Mouse (Mus musculus) macrophage (primary cell): ENCODE measurements around the gene Tmod2. TPM values are rescaled to one million over a fixed set of nuclear protein-coding genes. Genes with fewer than 3 reads are reported as not detected.
"Not testable (repeated sequence)": the region's sequence is repeated elsewhere in the genome, so short reads cannot be mapped to it uniquely, and the experiment has no call there.

ENCODE experiments used
- H3K27ac ChIP-seq: fragments of 350-480 bp; formaldehyde crosslinking; 2 replicates; pipeline ENCODE4 v1.9.0; 2021
- H3K36me3 ChIP-seq: fragments of 350-480 bp; formaldehyde crosslinking; 2 replicates; pipeline ENCODE4 v1.9.0; 2021; ENCODE audit errors: inconsistent target
- H3K4me3 ChIP-seq: fragments of 350-480 bp; formaldehyde crosslinking; 2 replicates; pipeline ENCODE4 v1.9.0; 2021; ENCODE audit errors: inconsistent target
- H3K79me2 ChIP-seq: fragments of 350-480 bp; formaldehyde crosslinking; 2 replicates; pipeline ENCODE4 v1.9.0; 2021; ENCODE audit errors: inconsistent target
- WGBS: methylation state at CpG from one replicate; pipeline ENCODE4 v1.1.7; 2026; ENCODE audit warnings: inconsistent platforms; ENCODE audit not compliant: missing documents; 5-methylcytosine and 5-hydroxymethylcytosine counted together
- polyA plus RNA-seq: library from polyadenylated mRNA; stranded (reverse); fragments of 250-400 nt; gene quantifications from 3 replicates; pipeline ENCODE4 v1.2.4, GENCODE M21; 2018; ENCODE audit warnings: inconsistent platforms

Gene Tmod2
- polyA plus RNA-seq, 1 experiment from 2014 or later = not detected

GRCm38 (mm10) chr9:75549010-75549409 lies 62.1 kb downstream of the Tmod2 start:
- Histone ChIP-seq H3K4me3 (no peak overlapping the region), H3K27ac (no peak overlapping the region), H3K36me3 (no peaks in the 10 kb centered on the region), H3K79me2 (peaks cover 100% of the 10 kb centered on the region)
- WGBS = 42% methylated on average over 8 of the region's 8 CpGs

- no peak overlapping the region for H3K4me3 ChIP-seq
- no peak overlapping the region for H3K27ac ChIP-seq
Measured at GRCm38 (mm10) chr9:75546885-75547553, 64.1 kb downstream of the Tmod2 start.

GRCm38 (mm10) chr9:75545514-75545913 lies 65.6 kb downstream of the Tmod2 start:
- H3K27ac ChIP-seq = no peak overlapping the region

More at GRCm38 (mm10) chr9:75546885-75547553, 64.1 kb downstream of the Tmod2 start:
- Histone ChIP-seq H3K79me2 (peaks cover 100% of the 10 kb centered on the region), H3K36me3 (no peaks in the 10 kb centered on the region)
- WGBS = 25% methylated on average over 12 of the region's 12 CpGs

GRCm38 (mm10) chr9:75541497-75541896 lies 69.6 kb downstream of the Tmod2 start:
- Histone ChIP-seq H3K79me2 (peaks cover 100% of the 10 kb centered on the region), H3K4me3 (no peak overlapping the region), H3K27ac (no peak overlapping the region), H3K36me3 (no peaks in the 10 kb centered on the region)
- 5% methylated on average over 5 of the region's 5 CpGs for WGBS

More at GRCm38 (mm10) chr9:75545514-75545913, 65.6 kb downstream of the Tmod2 start:
- 96% methylated on average over 5 of the region's 8 CpGs for WGBS
- Histone ChIP-seq H3K4me3 (no peak overlapping the region), H3K36me3 (no peaks in the 10 kb centered on the region), H3K79me2 (peaks cover 100% of the 10 kb centered on the region)

GRCm38 (mm10) chr9:75536422-75536821 lies 74.7 kb downstream of the Tmod2 start:
- peaks cover 15% of the 10 kb centered on the region for H3K36me3 ChIP-seq
- no peak overlapping the region for H3K4me3 ChIP-seq
- H3K27ac ChIP-seq = no peak overlapping the region
- WGBS = 81% methylated on average over 1 of the region's 1 CpGs
- peaks cover 95% of the 10 kb centered on the region for H3K79me2 ChIP-seq

GRCm38 (mm10) chr9:75534431-75534962 lies 76.6 kb downstream of the Tmod2 start:
- Histone ChIP-seq H3K27ac (no peak overlapping the region), H3K36me3 (peaks cover 31% of the 10 kb centered on the region), H3K4me3 (no peak overlapping the region), H3K79me2 (peaks cover 76% of the 10 kb centered on the region)
- WGBS = 89% methylated on average over 8 of the region's 8 CpGs

- peaks cover 61% of the 10 kb centered on the region for H3K79me2 ChIP-seq
- peaks cover 45% of the 10 kb centered on the region for H3K36me3 ChIP-seq
- not testable (repeated sequence) for H3K4me3 ChIP-seq, H3K27ac ChIP-seq
- 86% methylated on average over 6 of the region's 9 CpGs for WGBS
Measured at GRCm38 (mm10) chr9:75532989-75533388, 78.1 kb downstream of the Tmod2 start.

GRCm38 (mm10) chr9:75532461-75532860 lies 78.7 kb downstream of the Tmod2 start:
- Histone ChIP-seq H3K79me2 (peaks cover 55% of the 10 kb centered on the region), H3K27ac (no peak overlapping the region), H3K4me3 (no peak overlapping the region), H3K36me3 (peaks cover 50% of the 10 kb centered on the region)
- WGBS = 96% methylated on average over 7 of the region's 7 CpGs

- H3K36me3 ChIP-seq = peaks cover 51% of the 10 kb centered on the region
- 35% methylated on average over 5 of the region's 5 CpGs for WGBS
- H3K4me3 ChIP-seq = no peak overlapping the region
- H3K27ac ChIP-seq = no peak overlapping the region
- peaks cover 24% of the 10 kb centered on the region for H3K79me2 ChIP-seq
Measured at GRCm38 (mm10) chr9:75529358-75529757, 81.8 kb downstream of the Tmod2 start.

GRCm38 (mm10) chr9:75528096-75528495 lies 83.0 kb downstream of the Tmod2 start:
- Histone ChIP-seq H3K4me3 (no peak overlapping the region), H3K27ac (no peak overlapping the region), H3K79me2 (peaks cover 14% of the 10 kb centered on the region; the same call in 1 of the 2 replicates), H3K36me3 (peaks cover 51% of the 10 kb centered on the region)
- 92% methylated on average over 9 of the region's 9 CpGs for WGBS

- no peak overlapping the region for H3K4me3 ChIP-seq
- H3K27ac ChIP-seq = no peak overlapping the region
- peaks cover 8% of the 10 kb centered on the region; the same call in 1 of the 2 replicates for H3K79me2 ChIP-seq
- peaks cover 47% of the 10 kb centered on the region for H3K36me3 ChIP-seq
- WGBS = 86% methylated on average over 13 of the region's 13 CpGs
Measured at GRCm38 (mm10) chr9:75527368-75528059, 83.6 kb downstream of the Tmod2 start.

- H3K4me3 ChIP-seq = no peak overlapping the region
- peaks cover 17% of the 10 kb centered on the region; the same call in 1 of the 2 replicates for H3K36me3 ChIP-seq
- WGBS = 98% methylated on average over 4 of the region's 6 CpGs
- no peaks in the 10 kb centered on the region for H3K79me2 ChIP-seq
- H3K27ac ChIP-seq = no peak overlapping the region
Measured at GRCm38 (mm10) chr9:75523646-75524045, 87.5 kb downstream of the Tmod2 start.

- Histone ChIP-seq H3K36me3 (peaks cover 7% of the 10 kb centered on the region; the same call in 1 of the 2 replicates), H3K79me2 (no peaks in the 10 kb centered on the region), H3K27ac (no peak overlapping the region), H3K4me3 (no peak overlapping the region)
- 94% methylated on average over 2 of the region's 2 CpGs for WGBS
Measured at GRCm38 (mm10) chr9:75522217-75522616, 88.9 kb downstream of the Tmod2 start.

GRCm38 (mm10) chr9:75521788-75522187 lies 89.3 kb downstream of the Tmod2 start:
- Histone ChIP-seq H3K4me3 (no peak overlapping the region), H3K79me2 (no peaks in the 10 kb centered on the region), H3K36me3 (peaks cover 7% of the 10 kb centered on the region; the same call in 1 of the 2 replicates), H3K27ac (no peak overlapping the region)
- 88% methylated on average over 4 of the region's 4 CpGs for WGBS

- 79% methylated on average over 8 of the region's 8 CpGs for WGBS
- Histone ChIP-seq H3K27ac (no peak overlapping the region), H3K36me3 (peaks cover 14% of the 10 kb centered on the region; the same call in 1 of the 2 replicates), H3K79me2 (no peaks in the 10 kb centered on the region), H3K4me3 (no peak overlapping the region)
Measured at GRCm38 (mm10) chr9:75520940-75521339, 90.2 kb downstream of the Tmod2 start.
